Mouse (Mus musculus) layer of hippocampus, adult 9-10 months (tissue): ENCODE data around the gene Ecpas.

Source experiments
- DNase-seq: peaks from one replicate; pipeline ENCODE4 v3.0.0; 2022; ENCODE audit warnings: low spot score

Ecpas gene

DNA sequence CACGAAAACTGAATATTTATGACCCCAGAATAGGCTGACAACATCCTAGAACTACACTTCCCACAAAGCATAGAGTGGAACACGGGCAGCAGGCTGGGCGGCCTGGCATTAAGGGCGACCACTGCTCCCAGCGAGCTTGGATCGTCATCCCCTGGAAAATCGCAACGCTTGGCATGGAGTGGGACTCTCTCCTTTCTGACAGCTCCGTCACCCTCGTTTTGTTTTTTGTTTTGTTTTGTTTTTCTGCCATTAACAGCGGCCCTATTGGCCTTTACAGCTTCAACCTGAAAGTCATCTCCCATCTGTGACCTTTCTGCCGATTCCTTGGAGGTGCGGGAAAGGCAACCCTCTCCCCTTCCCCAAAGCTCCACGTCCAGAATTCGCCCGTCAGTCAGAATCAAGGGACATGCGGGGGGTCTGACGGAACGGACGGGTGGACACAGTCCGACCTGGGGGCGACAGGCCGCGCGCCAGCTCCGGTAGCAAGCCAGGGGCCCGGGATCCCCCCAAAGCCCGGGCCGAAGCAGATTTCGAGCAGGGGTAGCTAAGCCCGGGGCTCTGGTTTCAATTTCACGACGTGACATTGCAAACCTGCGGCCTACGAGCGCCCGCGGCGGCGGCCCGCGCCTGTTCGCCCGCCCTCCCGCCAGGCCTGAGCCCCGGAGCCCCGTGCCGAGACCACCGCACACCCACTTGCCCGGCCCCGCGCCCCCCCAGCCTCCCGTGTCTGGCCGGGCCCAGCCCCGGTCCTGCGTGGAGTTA lies 1.3 kb downstream of the Ecpas start:
- DNase-seq = peak; percentile 26

DNA sequence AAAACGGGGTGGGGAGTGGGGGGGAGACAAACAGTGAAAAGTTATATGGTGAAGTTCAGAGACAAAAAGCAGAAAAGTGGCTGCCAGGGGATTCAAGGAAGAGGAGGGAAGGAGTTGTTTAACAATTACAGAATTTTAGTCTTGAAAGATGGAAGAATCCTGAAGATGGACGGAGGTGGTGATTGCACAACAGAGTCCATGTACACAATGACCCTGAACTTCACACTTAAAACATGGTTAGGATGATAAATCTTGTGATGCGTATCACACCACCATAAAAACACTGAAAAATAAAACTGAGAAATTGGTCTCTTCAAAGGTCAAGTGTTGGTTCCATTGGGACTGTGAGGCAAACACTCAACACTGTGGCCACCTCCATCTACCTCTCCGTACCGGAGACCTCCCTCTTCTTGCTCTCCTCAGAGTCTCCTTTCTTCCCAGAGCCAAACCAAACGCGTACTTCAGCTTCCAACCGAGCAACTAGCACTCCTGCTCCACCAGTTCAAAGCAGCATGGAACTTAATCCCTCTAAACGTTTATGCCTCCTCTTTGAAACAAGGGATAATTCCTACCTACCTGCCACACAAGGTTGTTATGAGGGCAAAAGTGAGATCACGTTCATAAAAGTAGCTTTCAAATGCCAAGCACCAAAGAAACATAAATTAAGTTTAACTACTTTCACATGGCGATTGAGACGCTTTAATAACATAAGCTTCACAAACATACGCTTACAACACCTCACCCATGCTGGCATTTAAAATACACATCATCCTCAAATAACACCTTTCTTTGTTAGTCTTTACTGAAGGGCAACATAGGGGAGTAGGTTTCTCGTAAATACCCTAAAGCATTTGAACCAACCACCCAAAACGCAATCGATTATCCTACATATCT lies 2.1 kb downstream of the Ecpas start:
- DNase-seq = no peak

DNA sequence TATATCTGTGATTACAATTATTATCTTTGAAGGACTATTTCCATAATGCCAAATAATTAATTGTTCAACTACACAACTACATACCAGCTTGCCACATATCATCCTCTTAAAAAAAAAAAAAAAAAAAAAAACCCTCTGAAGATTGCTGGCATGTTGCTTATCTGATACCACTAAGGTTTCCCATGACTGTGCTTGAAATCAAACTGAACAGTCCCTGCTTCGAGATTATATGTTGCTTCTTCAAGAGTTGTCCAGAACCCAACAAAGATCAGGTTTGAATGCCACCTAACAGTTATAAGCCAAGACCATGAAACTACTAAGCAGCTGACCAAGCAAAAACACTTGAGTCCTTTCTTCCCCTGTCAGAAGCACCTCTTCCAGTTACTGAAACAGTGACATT lies 5.1 kb downstream of the Ecpas start:
- DNase-seq = no peak

DNA sequence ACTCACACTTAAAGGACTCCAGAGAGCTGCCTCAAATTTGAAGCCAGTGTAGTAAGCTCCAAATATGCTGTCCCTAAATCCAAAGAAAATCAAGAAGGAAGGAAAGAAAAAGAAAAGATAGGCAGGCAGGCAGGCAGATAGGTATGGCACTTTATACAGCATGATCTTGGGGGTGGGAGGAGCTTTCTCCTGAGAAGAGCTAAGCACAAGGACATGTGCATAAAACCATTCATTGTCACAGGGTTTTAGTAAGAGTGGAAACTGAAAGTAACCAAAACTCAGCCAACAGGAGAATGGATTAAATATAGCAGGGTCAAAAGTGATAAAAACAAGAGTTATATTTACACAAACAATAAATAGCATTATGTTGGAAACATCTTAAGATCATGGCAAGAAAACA lies 14.2 kb downstream of the Ecpas start:
- no peak for DNase-seq

DNA sequence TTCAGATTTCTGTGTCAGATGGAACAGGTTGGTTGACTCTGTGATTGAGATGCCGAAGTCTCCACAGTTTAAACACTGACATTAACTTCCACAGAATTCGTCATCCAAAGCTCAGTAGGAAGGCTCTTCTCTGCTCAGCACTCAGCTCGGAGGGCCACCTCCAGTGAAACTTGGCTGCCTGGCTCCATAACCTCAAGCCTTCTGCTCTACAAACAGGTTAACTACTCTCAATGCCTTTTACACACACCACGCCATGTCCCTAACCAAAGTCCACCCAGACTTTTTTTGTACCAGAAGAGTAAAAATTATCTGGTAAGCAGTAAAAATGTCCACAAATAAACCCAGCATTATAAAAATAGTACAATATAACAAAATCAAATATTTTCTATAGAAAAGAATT lies 15.1 kb downstream of the Ecpas start:
- no peak for DNase-seq

DNA sequence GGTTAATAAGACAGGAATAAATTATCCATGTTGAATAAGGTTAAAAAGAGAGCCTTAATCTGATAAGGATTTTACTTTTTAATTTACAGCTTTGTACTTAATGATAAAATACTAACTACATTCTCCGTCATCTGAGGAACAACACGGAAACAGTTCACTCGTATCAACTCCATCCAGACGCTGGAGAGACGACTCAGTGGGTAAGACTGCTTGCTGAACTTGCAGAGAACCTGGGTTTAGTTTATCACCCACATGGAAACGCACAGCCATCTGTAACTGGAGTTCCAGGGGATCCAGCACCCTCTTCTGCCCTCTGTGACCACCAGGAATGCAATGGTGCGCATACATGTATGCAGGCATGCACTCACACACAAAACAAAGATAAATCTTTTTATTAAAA lies 18.1 kb downstream of the Ecpas start:
- no peak for DNase-seq

DNA sequence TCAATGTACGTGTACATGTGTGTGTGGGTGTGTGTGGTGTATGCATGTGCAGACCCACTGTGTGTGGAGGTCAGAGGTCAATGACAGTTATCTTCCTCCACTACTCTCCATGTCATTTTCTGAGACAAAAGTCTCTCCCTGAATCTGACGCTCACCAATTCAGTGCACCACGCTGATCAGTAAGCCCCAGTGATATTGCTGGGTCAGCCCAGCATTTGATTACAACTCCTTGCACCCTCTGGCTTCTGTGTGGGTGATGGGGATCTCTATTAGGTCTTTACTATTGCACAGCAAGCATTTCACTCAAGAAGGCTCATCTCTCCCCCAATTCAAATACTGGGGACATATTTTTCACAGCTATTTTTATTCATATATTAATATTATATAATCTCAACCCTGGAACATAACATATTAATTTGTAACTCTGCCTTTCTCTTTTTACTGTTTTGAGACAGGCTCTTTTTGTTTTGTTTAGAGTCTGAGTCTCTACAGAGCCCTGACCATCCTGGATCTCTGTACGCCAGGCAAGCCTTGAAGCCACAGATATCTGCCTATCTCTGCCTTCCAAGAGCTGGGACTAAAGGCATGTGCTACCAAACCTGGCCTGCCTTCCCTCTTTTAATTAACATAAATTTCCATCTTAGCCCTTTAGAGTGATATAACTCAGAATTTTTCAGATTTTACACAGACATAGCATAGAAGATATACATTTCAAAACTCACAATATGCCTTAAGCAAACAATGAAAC lies 22.3 kb downstream of the Ecpas start:
- no peak for DNase-seq

DNA sequence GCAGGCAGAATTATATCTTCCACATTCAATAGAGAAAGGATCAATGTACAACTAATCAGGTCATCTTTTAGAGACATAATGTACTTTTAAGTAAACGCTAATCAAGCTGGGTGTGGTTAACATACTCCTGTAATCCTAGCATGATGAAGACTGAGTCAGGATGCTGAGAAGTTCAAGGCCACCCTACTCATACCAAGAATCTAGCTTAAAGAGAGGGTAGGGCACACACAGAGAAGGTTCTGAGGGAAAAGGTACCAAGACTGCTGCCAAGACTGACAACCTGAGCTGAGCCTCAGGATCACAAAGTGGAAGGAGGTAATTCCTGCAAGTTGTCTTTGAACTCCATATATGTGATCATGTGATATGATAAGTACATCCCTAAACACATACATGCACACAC lies 24.0 kb downstream of the Ecpas start:
- no peak for DNase-seq

DNA sequence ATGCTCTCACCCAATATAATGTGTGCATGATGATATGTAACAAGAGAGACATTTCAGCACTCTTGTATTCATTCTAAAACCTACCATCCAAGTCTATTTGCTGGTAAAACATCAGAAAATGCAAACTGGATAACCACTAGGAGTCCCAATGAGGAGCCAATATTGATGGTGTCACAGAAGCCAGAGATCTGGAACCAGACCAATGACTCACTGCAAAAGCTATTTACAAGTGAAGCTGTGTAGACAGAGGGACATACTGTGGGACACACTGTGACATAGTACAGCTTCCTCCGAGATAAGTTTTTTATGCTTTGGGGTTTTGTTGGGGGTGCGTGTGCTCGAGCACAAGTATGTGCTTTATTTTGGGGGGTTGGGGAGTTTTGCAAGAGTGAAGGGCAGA lies 24.9 kb downstream of the Ecpas start:
- no peak for DNase-seq

DNA sequence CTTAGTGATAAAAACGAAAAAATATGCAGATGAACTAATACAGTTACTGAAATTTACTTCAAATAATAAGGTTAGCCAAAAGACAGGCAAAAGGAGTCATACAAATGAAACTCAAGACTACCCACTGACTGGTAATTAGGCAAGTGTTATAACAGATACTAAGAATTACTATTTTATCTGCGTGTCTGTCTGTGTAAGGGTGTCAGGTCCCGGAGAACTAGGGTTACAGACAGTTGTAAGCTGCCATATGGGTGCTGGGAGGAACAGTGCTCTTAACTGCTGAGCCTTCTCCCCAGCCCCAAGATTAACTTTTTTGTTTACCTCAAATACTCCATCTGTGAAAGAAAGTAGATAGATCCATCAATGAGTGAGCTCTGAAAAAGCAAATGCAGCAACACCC lies 25.8 kb downstream of the Ecpas start:
- no peak for DNase-seq

DNA sequence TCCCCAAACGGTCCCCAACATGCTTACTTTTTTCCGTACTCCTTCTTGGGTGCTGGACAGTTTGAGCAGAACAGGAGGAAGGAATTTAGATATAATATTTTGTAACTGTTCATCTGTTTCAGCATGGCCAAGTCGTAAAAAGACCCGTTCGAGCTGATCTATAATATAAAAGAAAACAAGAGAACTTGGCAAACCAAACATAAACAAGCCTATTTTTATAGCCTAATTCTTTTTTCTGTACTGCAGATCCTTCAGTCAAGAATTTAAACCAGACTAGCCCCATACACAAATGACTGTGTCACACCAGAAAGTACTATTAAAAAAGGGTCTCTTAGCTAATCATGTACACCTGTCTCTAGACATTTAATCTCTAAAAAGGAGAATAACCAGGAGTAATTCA lies 27.2 kb downstream of the Ecpas start:
- no peak for DNase-seq

DNA sequence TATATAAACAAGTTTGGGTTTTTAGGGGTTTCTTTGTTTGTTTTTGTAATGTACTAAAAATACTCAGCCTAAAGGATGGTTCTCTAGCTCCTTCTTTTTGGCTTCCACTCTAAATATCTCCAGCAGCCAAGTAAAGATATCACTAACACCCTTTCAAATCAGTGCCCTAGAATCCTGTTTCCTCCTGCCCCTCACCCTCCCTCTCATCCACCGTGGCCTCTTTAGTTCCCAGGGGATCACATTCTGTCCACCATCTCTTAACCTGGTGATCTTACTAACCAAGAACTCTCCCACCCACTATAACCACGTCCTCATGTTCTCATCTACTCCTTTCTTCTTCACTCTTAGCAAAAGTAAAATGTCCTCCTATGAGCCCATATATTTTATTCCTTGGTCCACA lies 28.7 kb downstream of the Ecpas start:
- no peak for DNase-seq

DNA sequence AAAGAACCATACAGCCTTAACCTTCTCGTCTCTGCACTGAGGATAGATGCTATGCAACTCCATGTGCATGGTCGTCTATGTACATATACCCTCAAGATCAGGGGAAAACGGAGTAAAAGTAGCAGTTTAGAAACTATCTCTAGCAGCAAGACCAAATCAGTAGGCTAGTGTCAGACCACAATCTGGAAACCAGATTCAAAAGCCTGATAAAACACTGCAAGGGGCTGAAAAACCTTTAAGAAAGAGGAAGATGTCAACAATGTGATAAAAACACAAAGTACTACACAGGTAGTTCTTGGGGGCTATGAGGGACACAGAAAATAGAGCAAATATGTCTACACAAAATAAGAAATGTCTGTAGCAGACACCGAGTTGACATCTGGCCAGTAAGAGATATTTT lies 38.2 kb downstream of the Ecpas start:
- DNase-seq = no peak

DNA sequence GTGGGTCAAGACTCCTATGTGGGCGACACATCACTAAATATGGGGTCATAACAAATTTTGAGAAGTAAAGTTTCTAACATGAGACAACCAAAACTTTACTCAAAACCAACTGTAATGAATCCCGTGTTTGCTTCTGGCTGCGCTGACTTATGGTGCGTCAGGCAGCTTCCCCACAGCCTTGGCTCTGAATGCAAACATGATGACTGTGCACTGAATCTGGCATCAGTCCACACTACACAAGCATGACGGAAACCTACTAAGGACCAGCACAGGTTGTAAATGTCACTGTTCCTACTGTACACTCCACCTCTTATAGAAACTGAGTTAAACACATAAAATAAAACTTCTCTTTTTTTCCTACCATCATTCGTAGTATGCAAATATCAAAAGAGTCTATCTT lies 45.3 kb downstream of the Ecpas start:
- DNase-seq = no peak

DNA sequence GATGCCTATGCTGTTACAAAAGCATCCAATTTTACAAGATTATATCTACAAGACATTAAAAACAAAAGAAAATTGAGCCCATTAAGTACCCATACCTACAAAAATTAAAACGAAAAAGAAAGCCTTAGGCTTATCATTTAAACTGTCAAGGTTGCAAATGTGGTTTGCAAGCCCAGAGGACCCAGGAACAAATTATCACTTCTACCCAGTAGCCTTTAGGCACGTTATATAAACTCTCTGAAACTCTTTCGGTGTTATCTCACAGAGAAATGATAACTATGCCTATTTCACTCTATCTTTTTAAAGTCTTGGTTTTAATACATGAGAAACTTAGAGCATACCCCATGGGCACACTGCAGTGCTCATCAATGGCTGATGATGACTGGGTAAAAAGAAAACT lies 79.6 kb downstream of the Ecpas start:
- DNase-seq = no peak

DNA sequence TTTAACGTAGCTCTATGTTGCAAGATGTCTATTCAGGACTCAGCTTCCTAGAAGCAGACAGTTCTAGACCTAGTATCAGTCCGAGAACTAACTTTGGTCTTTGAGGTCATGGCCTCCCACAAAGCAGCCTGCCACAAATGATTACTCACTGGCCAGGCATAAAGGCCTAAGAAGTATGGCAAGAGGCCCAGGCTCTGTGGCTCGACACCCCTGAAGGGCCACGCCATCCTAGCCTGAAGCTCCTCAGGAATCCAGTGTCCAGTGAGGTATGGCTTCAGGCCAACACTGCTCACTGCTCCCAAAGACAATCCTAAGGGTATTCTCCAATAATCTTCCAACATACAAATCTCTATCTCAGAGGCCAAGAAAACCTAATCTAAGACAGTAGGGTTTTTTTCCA lies 86.6 kb downstream of the Ecpas start:
- DNase-seq = no peak

DNA sequence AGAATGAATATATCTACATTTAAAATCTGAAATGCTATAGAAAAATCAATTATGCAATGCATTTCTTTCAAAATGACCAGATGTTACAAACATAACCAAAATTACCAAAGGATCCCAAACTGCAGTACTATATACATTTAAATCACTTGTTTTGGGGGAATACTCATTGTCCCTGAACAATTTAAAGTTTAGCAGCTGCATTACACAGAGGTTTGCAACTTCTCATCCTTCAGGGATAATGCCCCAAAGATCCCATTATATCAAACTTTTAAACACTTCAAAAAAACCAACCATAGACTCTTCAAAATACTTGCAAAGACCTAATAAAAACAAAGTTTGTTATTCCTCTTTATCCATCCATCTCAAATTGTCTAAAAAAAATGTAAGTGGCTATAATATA lies 124.9 kb downstream of the Ecpas start, which contains the start of gene Olfr267:
Gene Olfr267, minus strand, starts transcription at position 101 of the 400 bp plus-strand sequence.
- no peak for DNase-seq

DNA sequence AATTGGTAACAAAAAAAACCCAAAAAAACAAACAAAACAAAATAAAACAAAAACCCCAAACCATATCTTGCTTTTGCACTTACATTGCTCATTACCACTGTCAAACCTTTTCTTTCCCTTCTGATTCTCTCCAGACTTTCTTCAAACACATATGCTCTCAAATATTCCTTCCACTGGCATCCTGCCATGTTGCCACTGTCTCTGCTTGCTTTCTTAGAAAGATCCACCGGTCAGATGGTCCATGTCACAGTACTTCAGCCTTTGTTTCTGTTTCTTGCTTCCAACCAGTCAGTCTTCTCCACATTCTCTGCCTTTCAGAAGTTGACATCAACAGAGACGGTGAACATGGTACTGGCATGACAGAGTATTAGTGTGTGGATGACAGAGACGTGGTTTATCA lies 125.9 kb downstream of the Ecpas start:
- no peak for DNase-seq

DNA sequence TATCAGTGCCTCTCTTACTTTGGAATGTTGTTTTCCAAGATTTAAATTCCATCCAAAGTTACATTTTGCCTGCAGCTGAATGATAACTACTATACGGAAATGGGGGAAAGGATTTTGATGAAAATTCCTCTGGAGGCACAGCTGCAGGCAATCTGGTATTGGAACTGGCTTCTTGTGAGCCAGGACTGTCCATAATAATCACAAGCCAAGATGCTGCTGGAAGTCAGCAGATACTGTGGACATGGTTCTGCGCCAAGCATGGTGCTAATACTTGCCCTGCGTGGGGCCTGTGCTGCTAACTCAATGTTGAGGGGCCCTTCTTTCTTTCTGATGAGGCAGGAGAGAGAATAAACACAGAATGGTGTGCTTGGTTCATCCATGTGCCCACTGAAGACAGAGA lies 149.1 kb downstream of the Ecpas start:
- DNase-seq = no peak

DNA sequence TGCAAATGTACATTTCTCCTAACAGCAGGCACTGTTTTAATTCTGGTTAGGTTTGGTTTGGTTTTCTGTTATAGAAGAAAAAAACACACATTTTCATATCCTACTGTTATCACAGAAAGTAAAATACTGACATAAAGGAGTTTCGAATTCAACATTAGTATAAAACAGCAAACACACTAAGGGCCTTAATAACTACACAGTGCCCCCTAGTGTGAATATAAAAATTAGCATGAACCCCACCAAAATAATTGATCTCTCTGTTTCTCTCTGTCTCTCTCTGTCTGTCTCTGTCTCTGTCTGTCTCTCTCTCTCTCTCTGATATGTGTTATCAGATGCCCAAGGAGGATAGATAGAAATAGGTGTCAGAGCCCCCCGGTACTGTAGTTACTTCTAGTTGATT lies 163.0 kb downstream of the Ecpas start:
- DNase-seq = peak; percentile 15

DNA sequence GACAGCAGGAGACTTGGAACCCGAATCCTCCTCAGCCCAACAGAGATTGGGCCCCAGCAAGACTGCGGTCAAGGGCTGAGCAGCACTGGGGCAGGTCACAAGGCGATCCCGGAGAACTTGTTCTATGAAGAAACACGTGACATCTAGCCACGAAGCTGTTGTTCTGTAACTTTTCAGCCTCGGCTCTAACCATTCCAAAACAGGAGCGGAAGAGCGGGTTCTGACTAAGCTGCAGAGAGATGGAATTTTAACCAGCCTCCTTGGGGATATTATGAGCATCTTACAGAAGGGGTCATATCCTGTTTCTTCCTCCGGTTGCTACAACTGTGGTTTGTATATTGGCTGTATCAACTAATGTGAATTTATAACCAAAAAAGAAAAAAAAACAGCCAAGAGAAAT lies 163.4 kb downstream of the Ecpas start:
- no peak for DNase-seq
